Mouse (Mus musculus): ENCODE results near the gene Pnma5.

DNA sequence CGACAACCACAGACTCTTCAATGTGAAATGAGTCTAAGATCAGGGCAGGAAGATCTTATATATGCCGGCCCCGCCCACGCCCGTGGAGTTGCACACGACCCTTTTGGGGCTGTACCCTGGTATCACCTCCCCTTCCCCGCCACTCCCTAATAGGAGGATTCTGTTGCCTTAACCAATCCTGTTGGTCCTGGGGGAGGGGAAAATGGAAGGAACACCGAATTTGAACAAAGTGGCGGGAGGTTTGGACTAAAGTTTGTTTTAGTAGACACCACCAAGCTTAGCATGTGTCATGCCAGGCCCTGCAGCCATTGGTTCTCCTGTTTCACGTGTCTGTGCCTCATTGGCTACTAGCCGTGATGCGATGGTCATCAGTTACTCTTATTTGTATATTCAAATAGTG, 2.8 kb upstream of the Pnma5 start:
- TF ChIP-seq CTCF (IDR thresholded peaks at IDR 0.05; ENCODE audit: insufficient read depth, low read length) (no peak), POLR2A (IDR thresholded peaks at IDR 0.05; ENCODE audit: borderline replicate concordance, extremely low read depth, low read depth, low read length) (no peak)
